Mouse (Mus musculus) cerebellum, adult 2 months (tissue): Measurements from ENCODE around the gene Ccdc167.

Experiments
- CTCF ChIP-seq: fragments of 200-500 bp; IDR thresholded peaks from 2 replicates; pipeline ENCODE4 v1.5.1; 2011; ENCODE audit warnings: low read depth, mild to moderate bottlenecking, control low read depth, low read length, moderate library complexity, borderline replicate concordance; ENCODE audit not compliant: insufficient read depth
- POLR2A ChIP-seq: fragments of 200-500 bp; IDR thresholded peaks from 2 replicates; pipeline ENCODE4 v1.6.1; 2011; ENCODE audit warnings: low read length, control low read depth, borderline replicate concordance; ENCODE audit not compliant: insufficient read depth

DNA sequence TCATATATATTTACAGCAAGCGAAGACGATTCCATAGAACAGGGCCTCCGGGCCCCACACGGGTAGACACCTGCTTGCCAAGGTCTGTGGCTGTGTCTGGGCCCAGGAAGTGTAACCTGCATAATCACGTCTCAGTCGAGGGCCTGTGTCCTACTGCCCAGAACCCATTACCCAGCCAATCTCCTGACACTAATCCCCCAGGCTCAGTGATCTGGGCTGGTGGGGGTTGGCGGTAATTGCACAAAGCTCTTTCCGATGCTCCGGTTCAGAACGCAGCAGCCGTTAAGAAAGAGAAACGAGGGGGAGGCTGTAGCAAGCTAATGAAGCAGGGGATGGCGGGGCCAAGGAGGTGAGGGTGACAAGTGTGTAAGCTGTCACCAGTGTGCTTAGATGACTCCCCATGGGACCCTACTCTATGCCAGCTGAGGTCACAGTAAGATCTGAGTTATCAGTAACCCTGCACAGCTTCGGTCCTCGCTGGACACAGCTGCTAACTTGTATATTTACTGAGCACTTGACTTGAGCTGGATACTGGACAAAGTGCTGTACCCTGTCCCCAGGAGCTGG, 19.7 kb upstream of the Ccdc167 start:
- TF ChIP-seq POLR2A (no peak), CTCF (no peak)
